Mouse (Mus musculus) liver, postnatal 0 days (tissue): Measurements from ENCODE around the gene Hapln3. TPM values are rescaled to one million over a fixed set of nuclear protein-coding genes. Genes with fewer than 3 reads are reported as not detected.

ENCODE experiments used
- ATAC-seq: fragments of 200-750 bp; cut with Nextera tagmentation; 2 replicates; pipeline ENCODE4 v1.8.0; 2017; ENCODE audit warnings: mild to moderate bottlenecking, moderate library complexity
- DNase-seq: peaks from one replicate; pipeline ENCODE4 v3.0.0-alpha.2; 2016
- H3K27ac ChIP-seq: fragments of 300-500 bp; sonication (generic); 2 replicates; pipeline ENCODE4 v1.5.1; 2014; ENCODE audit warnings: antibody characterized with exemption, moderate library complexity, mild to moderate bottlenecking, low read depth
- H3K27me3 ChIP-seq: fragments of 300-500 bp; sonication (generic); 2 replicates; pipeline ENCODE4 v1.6.1; 2014; ENCODE audit warnings: low read length, control low read depth, mixed read lengths; ENCODE audit not compliant: insufficient read depth
- H3K36me3 ChIP-seq: fragments of 300-500 bp; sonication (generic); replicated peaks from 2 replicates; pipeline ENCODE4 v1.6.1; 2014; ENCODE audit warnings: mild to moderate bottlenecking, control low read depth, low read length, moderate library complexity, mixed read lengths; ENCODE audit not compliant: insufficient read depth
- H3K4me1 ChIP-seq: fragments of 300-500 bp; sonication (generic); 2 replicates; pipeline ENCODE4 v1.6.1; 2014; ENCODE audit warnings: antibody characterized with exemption, mild to moderate bottlenecking, control low read depth; ENCODE audit not compliant: insufficient read depth
- H3K4me2 ChIP-seq: fragments of 300-500 bp; sonication (generic); 2 replicates; pipeline ENCODE4 v1.6.1; 2014; ENCODE audit warnings: low read depth, mild to moderate bottlenecking, low read length, moderate library complexity, mixed read lengths
- H3K4me3 ChIP-seq: fragments of 300-500 bp; sonication (generic); 2 replicates; pipeline ENCODE4 v1.5.1; 2014; ENCODE audit warnings: low read depth, low read length
- H3K9ac ChIP-seq: fragments of 300-500 bp; sonication (generic); replicated peaks from 2 replicates; pipeline ENCODE4 v1.6.1; 2014; ENCODE audit warnings: mild to moderate bottlenecking, moderate library complexity
- H3K9me3 ChIP-seq: fragments of 300-500 bp; sonication (generic); 2 replicates; pipeline ENCODE4 v1.6.1; 2016; ENCODE audit warnings: mild to moderate bottlenecking, control low read depth, low read length, mixed read lengths
- CTCF ChIP-seq: sonication (generic); IDR thresholded peaks from 2 replicates; pipeline ENCODE4 v1.5.1; 2016; ENCODE audit warnings: antibody characterized with exemption, low read depth
- EP300 ChIP-seq: IDR thresholded peaks from 2 replicates; pipeline ENCODE4 v1.6.1; 2016; ENCODE audit warnings: antibody characterized with exemption, low read depth, mild to moderate bottlenecking
- WGBS: fragments of 180-500 bp; shearing (Covaris S2); extraction: QIAGEN DNeasy Blood & Tissue Kit; methylation state at CpG from one replicate; pipeline ENCODE4 v1.1.7; 2014; ENCODE audit not compliant: insufficient replicate concordance; 5-methylcytosine and 5-hydroxymethylcytosine counted together
- polyA plus RNA-seq: library from polyadenylated mRNA; unstranded; fragments of >200 nt; fragmentation: Nextera tagmentation; extraction: Ambion mirVana; gene quantifications from 2 replicates; pipeline ENCODE4 v1.2.1, GENCODE M21; 2015

Hapln3 gene
- polyA plus RNA-seq, 1 experiment from 2014 or later, result not detected

GRCm38 (mm10) chr7:79139328-79139824 lies 8.6 kb upstream of the Hapln3 start:
- H3K27me3 ChIP-seq, result no peaks in the 10 kb centered on the region
- H3K9me3 ChIP-seq, result no peaks in the 10 kb centered on the region
- TF ChIP-seq CTCF (no peak), EP300 (no peak)
- peaks cover 2% of the 10 kb centered on the region; the same call in 1 of the 2 replicates for H3K36me3 ChIP-seq
- H3K27ac ChIP-seq, result no peak overlapping the region
- no peak overlapping the region for H3K4me2 ChIP-seq
- 64% methylated on average over 6 of the region's 6 CpGs for WGBS
- no peak overlapping the region for H3K9ac ChIP-seq
- no peak for ATAC-seq
- no peak overlapping the region for H3K4me3 ChIP-seq
- no peak for DNase-seq
- no peaks in the 10 kb centered on the region for H3K4me1 ChIP-seq

GRCm38 (mm10) chr7:79133391-79133790 lies 2.6 kb upstream of the Hapln3 start:
- Histone ChIP-seq H3K9ac (no peak overlapping the region), H3K4me1 (no peaks in the 10 kb centered on the region), H3K9me3 (no peaks in the 10 kb centered on the region), H3K4me3 (no peak overlapping the region), H3K36me3 (no peaks in the 10 kb centered on the region; the same call in 1 of the 2 replicates), H3K27me3 (peaks cover 8% of the 10 kb centered on the region), H3K27ac (no peak overlapping the region), H3K4me2 (no peak overlapping the region)
- DNase-seq (no peak), ATAC-seq (peak; percentile 19; the same call in 1 of the 2 replicates)
- TF ChIP-seq EP300, result no peak
- TF ChIP-seq CTCF, result peak; percentile 35
- 46% methylated on average over 6 of the region's 6 CpGs for WGBS

GRCm38 (mm10) chr7:79130385-79130784 lies 433 bp downstream of the Hapln3 start:
- no peak for ATAC-seq
- DNase-seq, result no peak
- H3K4me2 ChIP-seq, result 0 out of 2 replicates have a peak overlapping the region, but pooled peaks have one; percentile 35
- TF ChIP-seq EP300 (no peak), CTCF (no peak)
- H3K36me3 ChIP-seq, result no peaks in the 10 kb centered on the region
- H3K9me3 ChIP-seq, result no peaks in the 10 kb centered on the region
- no peak overlapping the region for H3K9ac ChIP-seq
- H3K4me3 ChIP-seq, result no peak overlapping the region
- no peak overlapping the region for H3K27ac ChIP-seq
- H3K27me3 ChIP-seq, result peaks cover 8% of the 10 kb centered on the region
- WGBS, result 12% methylated on average over 13 of the region's 13 CpGs
- no peaks in the 10 kb centered on the region for H3K4me1 ChIP-seq

GRCm38 (mm10) chr7:79129883-79130282 lies 935 bp downstream of the Hapln3 start:
- Histone ChIP-seq H3K9ac (no peak overlapping the region), H3K36me3 (no peaks in the 10 kb centered on the region), H3K4me1 (no peaks in the 10 kb centered on the region), H3K27ac (no peak overlapping the region), H3K9me3 (no peaks in the 10 kb centered on the region), H3K4me3 (no peak overlapping the region), H3K4me2 (no peak overlapping the region), H3K27me3 (peaks cover 8% of the 10 kb centered on the region)
- WGBS, result 26% methylated on average over 8 of the region's 8 CpGs
- DNase-seq, result no peak
- peak; percentile 31; the same call in 1 of the 2 replicates for TF ChIP-seq CTCF
- TF ChIP-seq EP300, result no peak
- ATAC-seq, result no peak

- no peak for ATAC-seq
- H3K9ac ChIP-seq, result no peak overlapping the region
- H3K27me3 ChIP-seq, result no peaks in the 10 kb centered on the region
- TF ChIP-seq EP300 (no peak), CTCF (no peak)
- H3K9me3 ChIP-seq, result no peaks in the 10 kb centered on the region
- DNase-seq, result no peak
- no peaks in the 10 kb centered on the region for H3K4me1 ChIP-seq
- 71% methylated on average over 5 of the region's 5 CpGs for WGBS
- no peak overlapping the region for H3K27ac ChIP-seq
- H3K4me3 ChIP-seq, result no peak overlapping the region
- H3K4me2 ChIP-seq, result no peak overlapping the region
- no peaks in the 10 kb centered on the region for H3K36me3 ChIP-seq
Measured at GRCm38 (mm10) chr7:79123465-79123864, 7.4 kb downstream of the Hapln3 start.

GRCm38 (mm10) chr7:79113848-79114247 lies 17.0 kb downstream of the Hapln3 start:
- Histone ChIP-seq H3K4me1 (no peaks in the 10 kb centered on the region), H3K4me2 (no peak overlapping the region), H3K36me3 (no peaks in the 10 kb centered on the region), H3K9me3 (no peaks in the 10 kb centered on the region), H3K27ac (no peak overlapping the region), H3K9ac (no peak overlapping the region), H3K4me3 (no peak overlapping the region), H3K27me3 (no peaks in the 10 kb centered on the region)
- ATAC-seq, result no peak
- TF ChIP-seq EP300, result no peak
- no peak for TF ChIP-seq CTCF
- WGBS, result 48% methylated on average over 4 of the region's 4 CpGs
- no peak for DNase-seq
